Mouse (Mus musculus): ENCODE measurements at regions not wholly inside any gene's neighbourhood (a gene's known extent, or its start where the extent isn't known, plus 50 kb on each side); places are given as distances from the start of the nearest gene placed in this dataset.

GRCm38 (mm10) chr2:75136618-75137017 lies 311.0 kb downstream of the Mtx2 start:
- Histone ChIP-seq H3K4me2 (replicated peaks; ENCODE audit: low read depth, low read length) (no peak overlapping the region), H3K4me3 (ENCODE audit: low read depth, low read length) (no peak overlapping the region), H3K27ac (ENCODE audit: low read depth, low read length) (no peak overlapping the region), H3K27me3 (ENCODE audit: control insufficient read depth, insufficient read depth, low read length) (peaks cover 37% of the 10 kb centered on the region), H3K4me1 (replicated peaks; ENCODE audit: control insufficient read depth, insufficient read depth, low read length) (no peaks in the 10 kb centered on the region; the same call in 1 of the 2 replicates), H3K9me3 (ENCODE audit: control insufficient read depth, low read length) (no peaks in the 10 kb centered on the region), H3K36me3 (ENCODE audit: control insufficient read depth, insufficient read depth, low read length) (no peaks in the 10 kb centered on the region), H3K9ac (ENCODE audit: low read depth, low read length) (no peak overlapping the region)
- DNase-seq (ENCODE audit: low spot score) (peak; percentile 33), ATAC-seq (ENCODE audit: low FRiP score) (no peak)
- 10% methylated on average over 8 of the region's 8 CpGs for WGBS

DNA sequence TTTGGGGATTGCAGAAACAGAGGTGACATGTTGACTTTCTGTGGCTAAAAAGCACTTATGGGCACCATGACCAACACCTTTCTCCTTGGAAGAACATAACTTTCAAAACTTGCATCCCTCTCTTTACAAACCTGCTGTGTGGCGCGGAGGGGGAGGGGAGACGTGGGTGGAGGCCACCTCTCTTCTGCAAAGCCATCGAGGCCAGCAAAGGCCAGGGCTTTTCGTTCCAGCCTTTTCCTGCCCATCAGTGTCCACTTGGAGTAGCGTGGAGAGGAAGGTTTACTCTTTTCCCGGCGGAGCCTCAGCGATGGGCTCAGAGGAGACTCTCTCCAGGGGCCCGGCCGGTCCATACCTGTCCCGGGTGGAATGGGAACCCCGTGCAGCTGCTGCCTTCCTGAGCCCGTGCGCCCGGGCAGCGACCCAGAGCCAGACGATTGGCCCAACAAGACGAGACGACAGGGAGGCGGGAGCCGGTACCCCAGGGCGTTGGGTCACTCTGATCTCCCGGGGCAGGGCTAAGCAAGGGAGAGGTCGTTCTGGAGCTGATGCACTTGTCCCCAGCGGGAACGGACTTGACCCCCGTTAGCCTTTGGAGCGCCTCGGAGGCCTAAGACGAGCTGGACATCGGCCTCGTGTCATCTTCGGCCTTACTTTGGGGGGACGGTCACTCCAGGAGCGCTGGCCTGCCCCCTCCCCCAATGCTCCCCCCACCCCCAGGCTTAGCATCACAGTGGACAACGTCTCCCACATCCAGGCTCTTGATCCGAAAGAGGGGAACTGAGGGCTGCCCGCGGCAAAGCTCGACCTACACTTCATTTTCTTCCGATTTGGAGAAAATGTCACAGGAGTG lies 311.8 kb downstream of the Mtx2 start:
- H3K27ac ChIP-seq (ENCODE audit: low read depth, low read length), result no peak overlapping the region
- peak overlapping the region; percentile 70 for H3K4me2 ChIP-seq (replicated peaks; ENCODE audit: low read depth, low read length)
- H3K27me3 ChIP-seq (ENCODE audit: control insufficient read depth, insufficient read depth, low read length), result peaks cover 37% of the 10 kb centered on the region
- DNase-seq (ENCODE audit: low spot score) (peak; percentile 49), ATAC-seq (ENCODE audit: low FRiP score) (peak; percentile 47)
- no peaks in the 10 kb centered on the region for H3K36me3 ChIP-seq (ENCODE audit: control insufficient read depth, insufficient read depth, low read length)
- peak overlapping the region; percentile 35 for H3K4me3 ChIP-seq (ENCODE audit: low read depth, low read length)
- H3K4me1 ChIP-seq (replicated peaks; ENCODE audit: control insufficient read depth, insufficient read depth, low read length), result no peaks in the 10 kb centered on the region; the same call in 1 of the 2 replicates
- no peaks in the 10 kb centered on the region for H3K9me3 ChIP-seq (ENCODE audit: control insufficient read depth, low read length)
- peak overlapping the region; percentile 40; the same call in 1 of the 2 replicates for H3K9ac ChIP-seq (ENCODE audit: low read depth, low read length)
- WGBS, result 2% methylated on average over 42 of the region's 42 CpGs

GRCm38 (mm10) chr2:75137983-75138745 lies 312.6 kb downstream of the Mtx2 start:
- peak overlapping the region; percentile 70 for H3K4me2 ChIP-seq (replicated peaks; ENCODE audit: low read depth, low read length)
- H3K36me3 ChIP-seq (ENCODE audit: control insufficient read depth, insufficient read depth, low read length), result no peaks in the 10 kb centered on the region
- H3K4me3 ChIP-seq (ENCODE audit: low read depth, low read length), result peak overlapping the region; percentile 35
- no peaks in the 10 kb centered on the region for H3K9me3 ChIP-seq (ENCODE audit: control insufficient read depth, low read length)
- WGBS, result 8% methylated on average over 29 of the region's 29 CpGs
- H3K4me1 ChIP-seq (replicated peaks; ENCODE audit: control insufficient read depth, insufficient read depth, low read length), result no peaks in the 10 kb centered on the region; the same call in 1 of the 2 replicates
- H3K27ac ChIP-seq (ENCODE audit: low read depth, low read length), result no peak overlapping the region
- H3K9ac ChIP-seq (ENCODE audit: low read depth, low read length), result no peak overlapping the region; the same call in 1 of the 2 replicates
- peaks cover 37% of the 10 kb centered on the region for H3K27me3 ChIP-seq (ENCODE audit: control insufficient read depth, insufficient read depth, low read length)
- DNase-seq (ENCODE audit: low spot score), result peak; percentile 82
- ATAC-seq (ENCODE audit: low FRiP score), result peak; percentile 60

GRCm38 (mm10) chr2:75138746-75139060 lies 313.1 kb downstream of the Mtx2 start:
- Histone ChIP-seq H3K27me3 (ENCODE audit: control insufficient read depth, insufficient read depth, low read length) (peaks cover 37% of the 10 kb centered on the region), H3K4me2 (replicated peaks; ENCODE audit: low read depth, low read length) (no peak overlapping the region), H3K4me1 (replicated peaks; ENCODE audit: control insufficient read depth, insufficient read depth, low read length) (no peaks in the 10 kb centered on the region; the same call in 1 of the 2 replicates), H3K27ac (ENCODE audit: low read depth, low read length) (no peak overlapping the region), H3K4me3 (ENCODE audit: low read depth, low read length) (no peak overlapping the region), H3K9ac (ENCODE audit: low read depth, low read length) (no peak overlapping the region), H3K9me3 (ENCODE audit: control insufficient read depth, low read length) (no peaks in the 10 kb centered on the region), H3K36me3 (ENCODE audit: control insufficient read depth, insufficient read depth, low read length) (no peaks in the 10 kb centered on the region)
- ATAC-seq (ENCODE audit: low FRiP score) (no peak), DNase-seq (ENCODE audit: low spot score) (no peak)
- WGBS, result 30% methylated on average over 9 of the region's 9 CpGs

- H3K4me1 ChIP-seq (replicated peaks; ENCODE audit: control insufficient read depth, insufficient read depth, low read length), result no peaks in the 10 kb centered on the region; the same call in 1 of the 2 replicates
- H3K4me2 ChIP-seq (replicated peaks; ENCODE audit: low read depth, low read length), result no peak overlapping the region
- H3K27ac ChIP-seq (ENCODE audit: low read depth, low read length), result no peak overlapping the region
- WGBS, result 47% methylated on average over 2 of the region's 2 CpGs
- no peaks in the 10 kb centered on the region for H3K9me3 ChIP-seq (ENCODE audit: control insufficient read depth, low read length)
- DNase-seq (ENCODE audit: low spot score) (no peak), ATAC-seq (ENCODE audit: low FRiP score) (no peak)
- H3K9ac ChIP-seq (ENCODE audit: low read depth, low read length), result no peak overlapping the region
- H3K36me3 ChIP-seq (ENCODE audit: control insufficient read depth, insufficient read depth, low read length), result no peaks in the 10 kb centered on the region
- H3K4me3 ChIP-seq (ENCODE audit: low read depth, low read length), result no peak overlapping the region
- H3K27me3 ChIP-seq (ENCODE audit: control insufficient read depth, insufficient read depth, low read length), result peaks cover 34% of the 10 kb centered on the region
Observed at GRCm38 (mm10) chr2:75139544-75139943, 313.9 kb downstream of the Mtx2 start.

- H3K4me1 ChIP-seq (replicated peaks; ENCODE audit: control insufficient read depth, insufficient read depth, low read length), result no peaks in the 10 kb centered on the region
- DNase-seq (ENCODE audit: low spot score) (no peak), ATAC-seq (ENCODE audit: low FRiP score) (no peak)
- no peak overlapping the region for H3K4me3 ChIP-seq (ENCODE audit: low read depth, low read length)
- H3K9me3 ChIP-seq (ENCODE audit: control insufficient read depth, low read length), result no peaks in the 10 kb centered on the region
- no peak overlapping the region for H3K9ac ChIP-seq (ENCODE audit: low read depth, low read length)
- H3K27me3 ChIP-seq (ENCODE audit: control insufficient read depth, insufficient read depth, low read length), result peaks cover 15% of the 10 kb centered on the region
- H3K27ac ChIP-seq (ENCODE audit: low read depth, low read length), result no peak overlapping the region
- H3K4me2 ChIP-seq (replicated peaks; ENCODE audit: low read depth, low read length), result no peak overlapping the region
- 14% methylated on average over 2 of the region's 2 CpGs for WGBS
- no peaks in the 10 kb centered on the region for H3K36me3 ChIP-seq (ENCODE audit: control insufficient read depth, insufficient read depth, low read length)
Observed at GRCm38 (mm10) chr2:75142675-75143074, 317.1 kb downstream of the Mtx2 start.

GRCm38 (mm10) chr2:75144861-75145260 lies 319.3 kb downstream of the Mtx2 start:
- Histone ChIP-seq H3K36me3 (ENCODE audit: control insufficient read depth, insufficient read depth, low read length) (no peaks in the 10 kb centered on the region), H3K4me1 (replicated peaks; ENCODE audit: control insufficient read depth, insufficient read depth, low read length) (no peaks in the 10 kb centered on the region), H3K27ac (ENCODE audit: low read depth, low read length) (no peak overlapping the region), H3K9ac (ENCODE audit: low read depth, low read length) (no peak overlapping the region), H3K9me3 (ENCODE audit: control insufficient read depth, low read length) (no peaks in the 10 kb centered on the region), H3K4me2 (replicated peaks; ENCODE audit: low read depth, low read length) (no peak overlapping the region), H3K27me3 (ENCODE audit: control insufficient read depth, insufficient read depth, low read length) (no peaks in the 10 kb centered on the region; the same call in 1 of the 2 replicates), H3K4me3 (ENCODE audit: low read depth, low read length) (no peak overlapping the region)
- WGBS, result 86% methylated on average over 12 of the region's 12 CpGs
- DNase-seq (ENCODE audit: low spot score), result no peak
- no peak for ATAC-seq (ENCODE audit: low FRiP score)

GRCm38 (mm10) chr2:75146256-75146655 lies 320.7 kb downstream of the Mtx2 start:
- H3K27me3 ChIP-seq (ENCODE audit: control insufficient read depth, insufficient read depth, low read length), result no peaks in the 10 kb centered on the region
- WGBS, result 68% methylated on average over 6 of the region's 6 CpGs
- no peak for ATAC-seq (ENCODE audit: low FRiP score)

More at GRCm38 (mm10) chr2:75146256-75146655, 320.7 kb downstream of the Mtx2 start:
- Histone ChIP-seq H3K27ac (ENCODE audit: low read depth, low read length) (no peak overlapping the region), H3K9me3 (ENCODE audit: control insufficient read depth, low read length) (no peaks in the 10 kb centered on the region), H3K4me3 (ENCODE audit: low read depth, low read length) (no peak overlapping the region), H3K4me1 (replicated peaks; ENCODE audit: control insufficient read depth, insufficient read depth, low read length) (no peaks in the 10 kb centered on the region), H3K9ac (ENCODE audit: low read depth, low read length) (no peak overlapping the region), H3K4me2 (replicated peaks; ENCODE audit: low read depth, low read length) (no peak overlapping the region), H3K36me3 (ENCODE audit: control insufficient read depth, insufficient read depth, low read length) (no peaks in the 10 kb centered on the region)
- DNase-seq (ENCODE audit: low spot score), result no peak
